Mouse (Mus musculus) heart, embryonic 14.5 days (tissue): ENCODE measurements at regions not wholly inside any gene's neighbourhood (a gene's known extent, or its start where the extent isn't known, plus 50 kb on each side); places are given as distances from the start of the nearest gene placed in this dataset.

ENCODE experiments used
- ATAC-seq: fragments of 200-750 bp; cut with Nextera tagmentation; 2 replicates; pipeline ENCODE4 v1.8.0; 2017; ENCODE audit warnings: low read depth, moderate TSS enrichment; ENCODE audit not compliant: insufficient number of reproducible peaks, insufficient read depth, low FRiP score
- H3K27ac ChIP-seq, 2 experiments: fragments of 200-500 bp in 1 of 2; fragments of 300-500 bp in 1 of 2; sonication (generic) in 1 of 2; replicated peaks in 1 of 2; 2 replicates each; pipeline ENCODE4 v1.5.1; 2012 to 2014; ENCODE audit warnings: low read depth in 2 of 2, low read length in 2 of 2, control low read depth in 1 of 2, mild to moderate bottlenecking in 1 of 2, mixed read lengths in 1 of 2; ENCODE audit not compliant: control insufficient read depth in 1 of 2, insufficient read depth in 1 of 2
- H3K27me3 ChIP-seq: fragments of 300-500 bp; sonication (generic); 2 replicates; pipeline ENCODE4 v1.6.1; 2014; ENCODE audit warnings: mild to moderate bottlenecking, low read length, control low read depth; ENCODE audit not compliant: control insufficient read depth, insufficient read depth
- H3K36me3 ChIP-seq: fragments of 300-500 bp; sonication (generic); 2 replicates; pipeline ENCODE4 v1.6.1; 2014; ENCODE audit warnings: mild to moderate bottlenecking, control low read depth, low read length, mixed read lengths; ENCODE audit not compliant: control insufficient read depth, insufficient read depth
- H3K4me1 ChIP-seq, 2 experiments: fragments of 200-500 bp in 1 of 2; fragments of 300-500 bp in 1 of 2; sonication (generic) in 1 of 2; 2 replicates each; pipeline ENCODE4 v1.6.1; 2012 to 2014; ENCODE audit warnings: low read length in 2 of 2, control low read depth in 1 of 2, mixed read lengths in 1 of 2; ENCODE audit not compliant: control insufficient read depth in 2 of 2, insufficient read depth in 2 of 2
- H3K4me2 ChIP-seq: fragments of 300-500 bp; sonication (generic); 2 replicates; pipeline ENCODE4 v1.6.1; 2014; ENCODE audit warnings: mild to moderate bottlenecking, low read length
- H3K4me3 ChIP-seq, 2 experiments: fragments of 200-500 bp in 1 of 2; fragments of 300-500 bp in 1 of 2; sonication (generic) in 1 of 2; 2 replicates each; pipeline ENCODE4 v1.5.1; 2012 to 2014; ENCODE audit warnings: low read length in 2 of 2, mild to moderate bottlenecking in 2 of 2, control low read depth in 1 of 2, low read depth in 1 of 2, moderate library complexity in 1 of 2; ENCODE audit not compliant: control insufficient read depth in 1 of 2, insufficient read depth in 1 of 2
- H3K9ac ChIP-seq: fragments of 300-500 bp; sonication (generic); 2 replicates; pipeline ENCODE4 v1.6.1; 2014; ENCODE audit warnings: mild to moderate bottlenecking, low read length
- H3K9me3 ChIP-seq: fragments of 300-500 bp; sonication (generic); 2 replicates; pipeline ENCODE4 v1.6.1; 2016; ENCODE audit warnings: low read length, control low read depth; ENCODE audit not compliant: control insufficient read depth
- WGBS: fragments of 180-500 bp; shearing (Covaris S2); extraction: QIAGEN DNeasy Blood & Tissue Kit; methylation state at CpG from one replicate; pipeline ENCODE4 v1.1.7; 2014; 5-methylcytosine and 5-hydroxymethylcytosine counted together

DNA sequence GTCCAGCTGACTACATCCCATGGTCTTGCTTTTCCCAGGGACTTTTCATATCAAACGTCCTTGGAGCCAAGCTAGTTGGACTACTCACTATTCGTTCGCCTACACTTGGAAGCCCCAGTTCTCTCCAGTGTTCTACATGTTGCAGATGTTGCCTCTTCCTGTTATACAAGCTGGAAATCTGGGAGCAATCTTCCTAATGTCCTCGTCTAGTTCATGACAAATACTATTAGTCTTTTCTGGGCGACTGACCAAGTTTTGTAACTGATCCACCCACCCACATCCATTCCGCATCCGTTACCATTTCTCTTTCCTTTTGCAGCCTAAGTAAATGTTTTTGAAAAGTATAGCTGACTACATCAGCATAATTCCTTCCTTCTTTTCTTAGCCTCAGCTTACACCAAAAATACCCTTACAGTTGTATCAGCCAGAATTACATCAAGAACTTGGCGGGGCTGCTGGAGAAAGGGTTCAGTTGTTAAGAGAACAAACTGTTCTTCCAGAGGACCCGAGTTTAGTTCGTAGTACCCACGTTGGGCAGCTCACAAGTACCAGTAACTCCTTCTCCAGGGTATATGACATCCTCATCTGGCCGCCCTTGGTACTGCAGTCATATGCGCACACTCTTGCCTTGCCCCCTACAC, 161.1 kb upstream of the Fbxl17 start:
- Histone ChIP-seq H3K27me3 (no peaks in the 10 kb centered on the region), H3K27ac (peak overlapping the region; percentile 58 to 62; a peak in 3 of 4 replicates), H3K36me3 (no peaks in the 10 kb centered on the region), H3K4me2 (no peak overlapping the region), H3K4me3 (no peak overlapping the region), H3K9me3 (no peaks in the 10 kb centered on the region), H3K4me1 (no peaks in the 10 kb centered on the region), H3K9ac (no peak overlapping the region)
- no peak for ATAC-seq
- 74% methylated on average over 13 of the region's 13 CpGs for WGBS

GRCm38 (mm10) chr17:63661584-63661983, 161.8 kb upstream of the Fbxl17 start:
- no peak for ATAC-seq
- WGBS: 89% methylated on average over 4 of the region's 4 CpGs
- Histone ChIP-seq H3K9ac (no peak overlapping the region), H3K9me3 (no peaks in the 10 kb centered on the region), H3K4me3 (no peak overlapping the region), H3K4me2 (no peak overlapping the region), H3K27ac (peak overlapping the region in 1 of 2 experiments; percentile 62; a peak in 3 of 4 replicates), H3K27me3 (no peaks in the 10 kb centered on the region), H3K4me1 (no peaks in the 10 kb centered on the region), H3K36me3 (no peaks in the 10 kb centered on the region)

GRCm38 (mm10) chr17:63662251-63662650, 162.4 kb upstream of the Fbxl17 start:
- H3K4me1 ChIP-seq: no peaks in the 10 kb centered on the region
- WGBS: 67% methylated on average over 12 of the region's 12 CpGs
- H3K27me3 ChIP-seq: no peaks in the 10 kb centered on the region
- ATAC-seq: no peak
- H3K9me3 ChIP-seq: no peaks in the 10 kb centered on the region
- H3K9ac ChIP-seq: no peak overlapping the region
- H3K4me2 ChIP-seq: no peak overlapping the region
- no peak overlapping the region for H3K4me3 ChIP-seq
- H3K36me3 ChIP-seq: no peaks in the 10 kb centered on the region
- 0 out of 4 replicates have a peak overlapping the region, but pooled peaks of 1 of the 2 experiments have one; percentile 62 for H3K27ac ChIP-seq

DNA sequence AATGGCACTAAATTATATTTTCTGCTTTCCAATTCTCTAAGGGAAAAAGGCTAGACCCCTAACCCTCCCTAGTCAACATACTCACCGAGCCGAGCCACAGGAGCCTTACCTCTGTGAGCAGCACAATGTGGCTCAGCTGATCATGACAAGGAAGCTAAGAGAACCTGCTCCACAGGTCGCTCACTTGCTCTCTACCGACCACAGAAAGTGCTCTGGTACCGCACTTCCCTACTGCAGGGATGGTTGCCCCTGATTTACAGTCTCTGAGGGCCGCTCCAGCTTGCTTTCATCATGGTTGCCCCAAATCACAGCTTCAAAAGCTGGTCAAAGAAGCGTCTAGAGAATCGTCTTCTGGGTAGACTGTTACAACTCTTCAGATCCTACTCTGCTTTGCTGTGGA, 177.0 kb upstream of the Fbxl17 start:
- 83% methylated on average over 8 of the region's 8 CpGs for whole genome bisulfite sequencing
- Histone ChIP-seq H3K9me3 (no peaks in the 10 kb centered on the region), H3K36me3 (no peaks in the 10 kb centered on the region), H3K4me3 (no peak overlapping the region), H3K9ac (no peak overlapping the region), H3K4me1 (0 out of 4 replicates have a peak, but pooled peaks cover 0 to 2% of the 10 kb centered on the region in 2 experiments), H3K27me3 (no peaks in the 10 kb centered on the region), H3K4me2 (no peak overlapping the region), H3K27ac (no peak overlapping the region)
- no peak for ATAC-seq

GRCm38 (mm10) chr17:63677996-63678657, 178.3 kb upstream of the Fbxl17 start:
- no peaks in the 10 kb centered on the region for H3K27me3 ChIP-seq
- H3K36me3 ChIP-seq: no peaks in the 10 kb centered on the region
- H3K4me3 ChIP-seq: no peak overlapping the region
- no peak overlapping the region for H3K9ac ChIP-seq
- no peak overlapping the region for H3K4me2 ChIP-seq
- no peak for ATAC-seq
- H3K4me1 ChIP-seq: 0 out of 4 replicates have a peak, but pooled peaks cover 0 to 2% of the 10 kb centered on the region in 2 experiments
- peak overlapping the region in 1 of 2 experiments; percentile 71; a peak in 2 of 4 replicates for H3K27ac ChIP-seq
- 51% methylated on average over 3 of the region's 3 CpGs for WGBS
- H3K9me3 ChIP-seq: no peaks in the 10 kb centered on the region

GRCm38 (mm10) chr17:63680479-63680878, 180.7 kb upstream of the Fbxl17 start:
- WGBS: 69% methylated on average over 3 of the region's 3 CpGs
- Histone ChIP-seq H3K4me3 (no peak overlapping the region), H3K4me2 (no peak overlapping the region), H3K4me1 (peaks cover 0 to 2% of the 10 kb centered on the region in 2 experiments; a peak in 1 of 4 replicates), H3K36me3 (no peaks in the 10 kb centered on the region), H3K9ac (no peak overlapping the region), H3K9me3 (no peaks in the 10 kb centered on the region), H3K27me3 (no peaks in the 10 kb centered on the region), H3K27ac (no peak overlapping the region)
- no peak for ATAC-seq

DNA sequence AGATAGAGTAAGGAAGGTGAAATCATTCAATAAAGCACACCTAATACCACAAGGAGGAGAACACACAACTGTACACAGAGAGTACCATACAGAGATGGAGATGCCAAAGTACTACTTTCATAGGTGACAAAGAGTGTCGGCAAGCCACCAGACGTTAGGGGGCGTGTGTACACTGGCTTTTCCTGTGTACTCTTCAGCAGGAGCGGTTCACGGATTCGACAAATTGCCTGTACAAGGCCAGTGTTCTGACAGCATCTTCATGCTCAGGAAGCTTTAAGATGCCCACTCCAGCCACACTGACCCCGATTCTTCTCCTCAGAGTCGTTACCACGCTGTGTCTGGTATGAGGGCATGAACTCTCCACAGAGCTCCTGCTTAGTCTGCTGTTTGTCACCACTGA, 179.5 kb upstream of the Fer start:
- no peak overlapping the region for H3K4me2 ChIP-seq
- H3K9ac ChIP-seq: no peak overlapping the region
- H3K36me3 ChIP-seq: no peaks in the 10 kb centered on the region
- 72% methylated on average over 9 of the region's 9 CpGs for WGBS
- no peak overlapping the region for H3K27ac ChIP-seq
- H3K4me3 ChIP-seq: no peak overlapping the region
- peaks cover 0 to 2% of the 10 kb centered on the region in 2 experiments; a peak in 1 of 4 replicates for H3K4me1 ChIP-seq
- H3K27me3 ChIP-seq: no peaks in the 10 kb centered on the region
- no peak for ATAC-seq
- no peaks in the 10 kb centered on the region for H3K9me3 ChIP-seq
